Mouse (Mus musculus) cortical plate, adult 2 months (tissue): ENCODE data around the gene Gria3.

Experiments used
- CTCF ChIP-seq: fragments of 200-500 bp; IDR thresholded peaks from 2 replicates; pipeline ENCODE4 v1.5.1; 2011; ENCODE audit warnings: mild to moderate bottlenecking, control low read depth, low read length; ENCODE audit not compliant: insufficient read depth; ENCODE audit errors: extremely low read depth
- POLR2A ChIP-seq: fragments of 200-500 bp; IDR thresholded peaks from 2 replicates; pipeline ENCODE4 v1.6.1; 2011; ENCODE audit warnings: mild to moderate bottlenecking, low read length, control low read depth; ENCODE audit not compliant: insufficient read depth; ENCODE audit errors: extremely low read depth

DNA sequence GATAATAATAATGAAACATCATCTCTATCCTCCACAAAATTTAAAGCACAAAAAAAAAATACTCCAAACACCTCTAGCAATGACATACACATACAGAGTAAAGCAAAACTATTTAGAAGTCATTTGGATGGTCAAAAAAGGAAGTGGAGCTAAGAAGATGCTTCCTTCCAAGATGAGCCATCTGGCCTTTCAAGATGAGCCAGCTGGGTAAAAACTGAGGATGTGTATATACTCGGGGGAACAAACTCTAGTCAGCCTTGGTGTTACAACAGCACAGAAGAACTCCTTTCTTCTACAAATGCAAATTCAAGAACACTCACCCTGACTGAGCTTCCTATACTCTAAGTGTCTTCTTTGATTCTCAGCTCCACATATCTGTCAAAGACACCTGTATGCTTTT lies 172.4 kb downstream of the Gria3 start:
- TF ChIP-seq POLR2A = no peak
- no peak for TF ChIP-seq CTCF
